Mouse (Mus musculus): ENCODE measurements around the gene Ly6g6c.

DNA sequence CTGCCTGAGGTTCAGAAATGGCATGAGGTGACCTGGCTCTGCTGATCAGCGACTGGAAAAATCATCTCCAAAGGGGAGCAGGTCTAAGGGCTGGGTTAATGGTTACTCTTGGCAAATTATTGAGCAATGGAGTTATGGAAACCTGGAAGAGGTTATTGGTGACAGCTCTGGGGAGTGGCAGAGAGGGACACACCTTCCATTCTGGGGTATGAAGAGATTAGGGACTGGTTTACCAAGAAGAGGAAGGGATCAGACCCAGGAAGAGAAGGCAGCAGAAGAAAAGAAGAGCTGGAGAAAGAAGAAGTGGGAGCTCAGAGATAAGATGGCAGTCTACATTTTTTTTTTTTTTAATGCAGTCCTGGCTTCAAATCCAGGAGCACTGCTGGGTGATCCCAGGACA lies 17.5 kb upstream of the Ly6g6c start:
- TF ChIP-seq CTCF (IDR thresholded peaks at IDR 0.05; ENCODE audit: borderline replicate concordance, insufficient read depth, low read depth, low read length) = no peak
- TF ChIP-seq POLR2A (IDR thresholded peaks at IDR 0.05; ENCODE audit: borderline replicate concordance, insufficient read depth, low read length) = no peak
